Mouse (Mus musculus) erythroblast, embryonic 14.5 days (primary cell): ENCODE data around the gene Zyx. TPM values are rescaled to one million over a fixed set of nuclear protein-coding genes. Genes with fewer than 3 reads are reported as not detected.
A peak's percentile ranks its signal among the peaks of the same experiment; 100 is the strongest.

Source experiments
- H3K27me3 ChIP-seq: 2 replicates; pipeline ENCODE4 v1.6.1; 2012; ENCODE audit warnings: inconsistent platforms; ENCODE audit not compliant: control insufficient read depth
- H3K36me3 ChIP-seq: 2 replicates; pipeline ENCODE4 v1.6.1; 2012; ENCODE audit warnings: mild to moderate bottlenecking, inconsistent platforms; ENCODE audit not compliant: control insufficient read depth
- H3K4me1 ChIP-seq: 2 replicates; pipeline ENCODE4 v1.6.1; 2012; ENCODE audit warnings: inconsistent platforms; ENCODE audit not compliant: control insufficient read depth
- H3K4me3 ChIP-seq: replicated peaks from 2 replicates; pipeline ENCODE3; 2012; ENCODE audit warnings: moderate library complexity, mild to moderate bottlenecking, inconsistent platforms
- H3K9me3 ChIP-seq: 2 replicates; pipeline ENCODE4 v1.6.1; 2012; ENCODE audit warnings: low read length, inconsistent platforms, mixed read lengths; ENCODE audit not compliant: control insufficient read depth
- GATA1 ChIP-seq: IDR thresholded peaks from 2 replicates; pipeline ENCODE4 v1.6.1; 2012; ENCODE audit warnings: low read length, inconsistent platforms, mixed read lengths
- TAL1 ChIP-seq: IDR thresholded peaks from 3 replicates; pipeline ENCODE4 v1.6.1; 2012; ENCODE audit warnings: low read length, inconsistent platforms, mixed read lengths
- polyA plus RNA-seq: library from polyadenylated mRNA; stranded (reverse); fragments of >175 nt; gene quantifications from 2 replicates; pipeline ENCODE4 v1.2.3, GENCODE M21; 2012

Zyx gene
- 4.1 TPM in 2 replicates for polyA plus RNA-seq

DNA sequence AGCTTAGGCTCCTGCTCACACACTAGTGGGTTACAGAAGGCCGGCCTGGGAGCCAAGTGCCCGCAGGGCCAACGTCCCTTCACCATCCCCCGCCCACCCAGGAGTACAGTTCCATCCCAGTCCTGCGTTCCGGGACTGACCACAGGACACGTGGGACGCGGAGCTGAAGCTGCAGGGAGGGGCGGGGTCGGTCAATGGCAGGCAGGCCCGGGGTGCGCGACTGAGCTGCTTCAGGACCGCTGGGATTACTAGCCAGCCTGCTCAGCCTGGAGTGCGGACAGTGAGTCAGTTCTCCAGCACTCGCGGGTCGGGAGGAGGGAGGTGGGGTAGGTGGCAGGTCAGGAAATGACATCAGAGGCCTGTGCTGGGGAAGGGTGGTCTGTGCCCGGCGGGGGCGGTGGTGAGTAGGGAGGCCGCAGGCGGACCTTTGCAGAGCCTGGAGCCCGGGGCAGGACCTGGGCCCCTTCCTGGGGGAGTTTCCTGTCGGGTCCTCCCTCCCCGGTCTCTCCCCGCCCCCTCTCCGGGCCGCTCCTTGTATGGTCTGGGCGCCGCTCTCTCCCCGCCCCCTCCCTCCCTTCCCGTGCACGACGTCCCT, at the start of gene Zyx:
TSS of gene Zyx (plus strand) at position 205 of the 595 bp plus-strand sequence.
- TF ChIP-seq GATA1: no peak
- no peak for TF ChIP-seq TAL1
- Histone ChIP-seq H3K9me3 (no peaks in the 10 kb centered on the region), H3K4me1 (peaks cover 43% of the 10 kb centered on the region), H3K36me3 (no peaks in the 10 kb centered on the region; the same call in 1 of the 2 replicates), H3K27me3 (peaks cover 23% of the 10 kb centered on the region), H3K4me3 (peak within 1 kb of the TSS; percentile 64)

DNA sequence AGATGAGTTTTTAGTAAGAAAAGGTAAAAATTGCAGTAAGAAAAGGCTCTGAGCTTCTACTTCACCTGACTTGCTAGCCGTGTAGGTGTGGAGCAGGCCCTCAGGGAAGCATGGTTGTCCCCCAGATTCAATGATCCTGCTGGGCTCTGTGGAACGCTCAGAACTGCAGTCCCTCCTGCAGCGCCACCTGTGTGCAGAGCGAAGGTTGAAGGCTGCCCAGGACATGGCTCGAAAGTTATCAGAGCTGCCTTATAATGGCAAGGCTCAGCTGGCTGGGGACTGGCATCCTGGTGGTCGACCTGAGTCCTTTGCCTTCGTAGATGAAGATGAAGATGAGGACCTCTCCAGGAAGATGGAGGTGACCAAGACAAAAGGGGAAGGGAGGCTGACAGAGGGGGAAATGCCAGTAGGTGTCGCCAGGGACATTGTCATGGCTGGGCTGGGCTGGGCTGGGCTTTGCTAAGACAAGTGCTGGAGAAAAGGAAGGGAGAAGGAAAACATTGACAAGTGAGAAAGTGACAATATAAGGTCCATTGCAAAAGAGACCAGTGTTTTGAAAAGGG, 39.5 kb upstream of the Zyx start:
- H3K36me3 ChIP-seq: no peaks in the 10 kb centered on the region
- H3K9me3 ChIP-seq: no peaks in the 10 kb centered on the region
- H3K4me1 ChIP-seq: no peaks in the 10 kb centered on the region
- H3K4me3 ChIP-seq: no peak overlapping the region
- TF ChIP-seq TAL1: no peak
- TF ChIP-seq GATA1: no peak
- no peaks in the 10 kb centered on the region for H3K27me3 ChIP-seq

DNA sequence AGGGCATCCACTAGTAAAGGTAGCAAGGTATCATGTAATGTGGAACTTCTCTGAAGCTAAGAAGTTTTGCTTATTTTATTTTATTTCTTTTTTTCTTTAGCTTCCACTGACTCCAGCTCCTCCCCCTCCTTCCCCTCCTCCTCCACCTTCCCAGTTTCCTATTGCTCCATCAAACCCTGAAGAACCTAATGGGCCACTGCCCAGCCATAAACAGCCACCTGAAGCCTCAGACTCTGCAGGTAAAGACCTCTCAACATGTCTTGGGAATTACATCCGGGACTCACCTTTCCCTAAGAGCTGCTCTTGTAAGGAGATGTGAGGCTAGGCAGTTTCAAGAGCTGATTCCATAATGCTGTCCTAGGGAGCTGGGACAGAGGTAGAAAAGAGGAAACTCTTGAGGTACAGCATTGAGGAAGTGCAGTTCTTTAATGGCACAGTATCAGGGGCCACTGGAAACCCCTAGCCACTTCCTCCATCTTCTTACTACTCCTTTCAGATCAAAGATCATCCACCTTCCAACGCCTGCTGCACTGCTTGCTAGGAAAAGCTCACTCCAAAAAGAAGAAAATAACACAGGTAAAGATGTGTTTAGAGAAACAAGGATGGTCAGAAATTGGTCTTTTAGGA, 38.9 kb upstream of the Zyx start:
- TF ChIP-seq GATA1: no peak
- TF ChIP-seq TAL1: no peak
- no peaks in the 10 kb centered on the region for H3K36me3 ChIP-seq
- no peaks in the 10 kb centered on the region for H3K4me1 ChIP-seq
- H3K9me3 ChIP-seq: no peaks in the 10 kb centered on the region
- no peaks in the 10 kb centered on the region for H3K27me3 ChIP-seq
- H3K4me3 ChIP-seq: no peak overlapping the region

DNA sequence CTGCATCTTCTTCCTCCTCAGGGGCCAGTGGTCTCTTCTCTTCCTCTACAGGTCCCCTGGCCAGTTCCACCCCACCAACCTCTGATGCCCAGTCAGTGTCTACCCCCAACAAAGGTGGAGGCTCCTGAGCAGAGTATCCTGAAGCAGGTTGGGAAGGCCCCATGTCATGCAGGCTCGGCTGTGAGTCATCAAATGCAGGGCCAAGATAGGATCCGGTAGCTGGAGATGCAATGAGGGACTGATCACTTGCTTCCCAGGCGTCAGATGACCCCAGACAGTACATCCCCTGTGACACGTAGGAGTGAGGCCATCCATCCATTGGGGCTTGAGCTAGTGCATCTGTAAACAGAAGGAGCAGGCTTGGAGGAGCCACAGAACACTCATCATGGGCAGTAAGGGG, 31.1 kb upstream of the Zyx start:
- TF ChIP-seq TAL1 (no peak), GATA1 (no peak)
- H3K9me3 ChIP-seq: no peaks in the 10 kb centered on the region; the same call in 1 of the 2 replicates
- H3K27me3 ChIP-seq: peaks cover 30% of the 10 kb centered on the region
- no peaks in the 10 kb centered on the region for H3K36me3 ChIP-seq
- no peaks in the 10 kb centered on the region for H3K4me1 ChIP-seq
- H3K4me3 ChIP-seq: no peak overlapping the region

DNA sequence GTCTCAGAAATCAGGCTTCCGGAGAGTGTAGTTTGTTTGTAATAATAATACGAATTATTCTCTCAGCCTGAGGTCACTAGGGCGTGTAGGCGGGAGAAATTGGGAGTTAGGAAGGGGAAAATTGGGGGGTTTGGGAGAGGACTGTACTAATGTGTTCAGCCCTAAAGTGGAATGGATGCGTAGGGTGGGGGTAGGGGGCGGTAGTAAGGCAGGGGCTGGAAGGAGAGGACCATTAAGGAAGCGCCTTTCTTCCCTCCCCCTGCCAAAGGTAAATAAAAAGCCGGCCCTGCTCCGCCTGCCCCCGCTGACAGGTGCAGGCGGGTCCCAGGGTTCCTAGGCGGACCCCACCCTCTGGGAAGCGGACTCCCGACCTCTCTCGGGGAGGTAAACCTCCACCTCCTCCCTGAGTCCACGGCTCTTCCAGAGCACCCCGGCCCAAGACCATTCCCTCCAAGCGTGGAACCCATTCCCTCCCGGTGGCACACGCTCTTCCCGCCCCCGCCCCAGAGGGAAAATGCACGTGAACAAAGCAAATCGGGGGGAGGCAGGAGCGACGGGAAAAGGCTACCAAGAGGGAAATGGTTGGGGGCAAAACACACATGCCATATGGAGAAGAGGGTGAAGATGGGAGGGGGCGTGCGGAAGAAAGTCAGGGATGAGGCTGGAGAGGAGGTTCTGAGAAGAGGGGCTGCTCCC, 25.9 kb upstream of the Zyx start:
- H3K9me3 ChIP-seq: peaks cover 3% of the 10 kb centered on the region; the same call in 1 of the 2 replicates
- TF ChIP-seq GATA1: no peak
- no peak for TF ChIP-seq TAL1
- peaks cover 59% of the 10 kb centered on the region for H3K27me3 ChIP-seq
- no peaks in the 10 kb centered on the region for H3K36me3 ChIP-seq
- H3K4me3 ChIP-seq: no peak overlapping the region
- H3K4me1 ChIP-seq: peaks cover 6% of the 10 kb centered on the region

DNA sequence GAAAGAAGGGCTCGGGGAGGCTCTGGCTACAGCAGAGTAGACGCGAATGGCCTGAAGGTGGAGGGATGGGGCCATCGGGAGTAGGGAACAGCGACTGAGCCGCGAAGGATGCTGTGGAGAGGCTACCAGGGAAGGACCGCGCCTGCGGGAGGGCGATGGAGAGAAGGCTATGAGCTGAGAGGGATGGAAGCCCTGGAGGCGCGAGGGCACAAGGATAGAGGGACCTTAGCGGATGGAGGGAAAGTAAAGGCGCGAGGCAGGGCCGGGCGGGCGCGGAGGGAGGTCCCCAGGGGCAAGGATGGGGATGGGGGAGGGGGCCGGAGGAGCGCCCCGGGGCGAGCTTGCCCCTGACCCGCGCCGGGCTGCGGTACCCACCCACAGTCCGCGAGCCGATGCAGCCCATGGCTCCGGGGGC, 25.4 kb upstream of the Zyx start:
- TF ChIP-seq GATA1: no peak
- no peak for TF ChIP-seq TAL1
- peaks cover 10% of the 10 kb centered on the region for H3K4me1 ChIP-seq
- H3K27me3 ChIP-seq: peaks cover 59% of the 10 kb centered on the region
- peaks cover 3% of the 10 kb centered on the region; the same call in 1 of the 2 replicates for H3K9me3 ChIP-seq
- H3K4me3 ChIP-seq: no peak overlapping the region
- no peaks in the 10 kb centered on the region for H3K36me3 ChIP-seq

DNA sequence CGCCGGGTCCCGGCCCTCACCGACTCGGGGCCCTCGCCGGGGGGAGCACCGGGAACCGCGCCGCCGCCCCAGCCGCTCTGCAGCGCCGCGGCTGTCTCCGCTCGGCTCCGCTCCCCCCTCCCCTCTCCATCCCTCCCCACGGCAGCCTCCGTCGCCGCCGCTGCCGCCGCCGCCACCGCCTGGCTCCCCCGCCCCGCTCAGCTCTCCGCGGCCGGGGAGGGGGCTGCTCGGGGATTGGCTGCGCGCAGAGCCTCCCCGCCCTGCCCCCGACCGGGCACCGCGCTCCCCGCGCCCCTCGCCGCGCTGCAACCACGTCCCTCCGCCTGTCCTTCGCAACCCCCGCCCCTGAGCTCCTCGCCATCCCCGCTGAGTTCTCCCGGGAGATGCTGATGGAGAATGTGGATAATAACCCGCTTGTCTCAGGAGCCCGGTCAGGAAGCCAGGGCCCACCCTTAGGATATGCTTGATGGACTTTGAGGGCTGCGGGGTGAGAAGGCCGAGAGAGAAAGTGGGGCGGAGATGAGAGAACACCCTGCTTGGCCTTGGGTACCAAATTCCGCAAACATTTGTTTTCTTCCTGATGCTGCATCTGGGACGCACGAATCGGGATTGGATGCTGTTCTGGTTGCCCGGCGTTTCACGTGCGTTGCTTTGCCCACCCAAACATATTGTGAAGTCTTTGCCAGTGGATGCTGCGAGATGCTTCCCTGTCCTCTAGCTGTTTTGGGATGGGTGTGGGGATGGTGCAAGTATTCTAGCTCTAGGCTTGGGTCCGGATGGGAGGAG, 24.8 kb upstream of the Zyx start, which contains the start of gene Fam131b:
TSS of gene Fam131b (minus strand) at position 162 of the 786 bp plus-strand sequence.
- Histone ChIP-seq H3K9me3 (peaks cover 3% of the 10 kb centered on the region; the same call in 1 of the 2 replicates), H3K27me3 (peaks cover 59% of the 10 kb centered on the region), H3K36me3 (no peaks in the 10 kb centered on the region), H3K4me1 (peaks cover 10% of the 10 kb centered on the region), H3K4me3 (no peak within 1 kb of the TSS)
- no peak for TF ChIP-seq GATA1
- TF ChIP-seq TAL1: no peak

DNA sequence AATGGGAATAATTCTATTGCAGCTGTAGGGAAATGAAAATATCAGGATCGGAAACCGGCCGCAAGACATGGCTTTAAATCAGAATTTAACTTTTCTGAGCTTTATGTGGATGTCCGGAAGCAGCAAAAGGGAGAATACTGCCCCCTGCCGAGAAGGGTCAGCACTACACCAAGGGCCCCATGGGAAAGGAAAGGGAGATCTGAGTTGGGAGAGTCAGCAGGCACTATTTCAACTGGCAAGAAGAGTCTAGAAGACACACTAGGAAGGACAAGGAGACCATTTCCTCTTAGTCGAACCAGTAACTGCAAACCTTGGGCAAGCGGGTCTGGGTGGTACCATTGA, 24.2 kb upstream of the Zyx start:
- H3K9me3 ChIP-seq: peaks cover 3% of the 10 kb centered on the region; the same call in 1 of the 2 replicates
- H3K4me1 ChIP-seq: peaks cover 10% of the 10 kb centered on the region
- no peak overlapping the region for H3K4me3 ChIP-seq
- TF ChIP-seq GATA1: no peak
- no peak for TF ChIP-seq TAL1
- H3K27me3 ChIP-seq: peaks cover 56% of the 10 kb centered on the region
- H3K36me3 ChIP-seq: no peaks in the 10 kb centered on the region
